Mouse (Mus musculus) kidney, embryonic 14.5 days (tissue): ENCODE measurements around the gene Krtdap. TPM values are rescaled to one million over a fixed set of nuclear protein-coding genes. Genes with fewer than 3 reads are reported as not detected.

Source experiments
- ATAC-seq: fragments of 200-750 bp; cut with Nextera tagmentation; 2 replicates; pipeline ENCODE4 v1.8.0; 2017; ENCODE audit warnings: moderate number of reproducible peaks, mild to moderate bottlenecking, moderate TSS enrichment, moderate library complexity; ENCODE audit not compliant: low FRiP score, low TSS enrichment
- H3K27ac ChIP-seq: fragments of 300-500 bp; sonication (generic); 2 replicates; pipeline ENCODE4 v1.5.1; 2014; ENCODE audit warnings: low read depth, mild to moderate bottlenecking, low read length, moderate library complexity, mixed read lengths
- H3K27me3 ChIP-seq: fragments of 300-500 bp; sonication (generic); 2 replicates; pipeline ENCODE4 v1.6.1; 2014; ENCODE audit warnings: mild to moderate bottlenecking, low read length; ENCODE audit not compliant: control insufficient read depth, insufficient read depth
- H3K36me3 ChIP-seq: fragments of 300-500 bp; sonication (generic); 2 replicates; pipeline ENCODE4 v1.6.1; 2014; ENCODE audit warnings: low read length, mixed read lengths; ENCODE audit not compliant: control insufficient read depth, insufficient read depth
- H3K4me1 ChIP-seq: fragments of 300-500 bp; sonication (generic); 2 replicates; pipeline ENCODE4 v1.6.1; 2014; ENCODE audit warnings: low read length, mixed read lengths; ENCODE audit not compliant: control insufficient read depth, insufficient read depth
- H3K4me2 ChIP-seq: fragments of 300-500 bp; sonication (generic); replicated peaks from 2 replicates; pipeline ENCODE4 v1.6.1; 2014; ENCODE audit warnings: low read depth, mild to moderate bottlenecking, low read length
- H3K4me3 ChIP-seq: fragments of 300-500 bp; sonication (generic); 2 replicates; pipeline ENCODE4 v1.5.1; 2014; ENCODE audit warnings: mild to moderate bottlenecking, low read length
- H3K9ac ChIP-seq: fragments of 300-500 bp; sonication (generic); 2 replicates; pipeline ENCODE4 v1.6.1; 2014; ENCODE audit warnings: low read depth, mild to moderate bottlenecking, low read length, moderate library complexity
- H3K9me3 ChIP-seq: fragments of 300-500 bp; sonication (generic); 2 replicates; pipeline ENCODE4 v1.6.1; 2016; ENCODE audit warnings: low read length; ENCODE audit not compliant: control insufficient read depth
- WGBS: fragments of 180-500 bp; shearing (Covaris S2); extraction: QIAGEN DNeasy Blood & Tissue Kit; methylation state at CpG from one replicate; pipeline ENCODE4 v1.1.7; 2014; 5-methylcytosine and 5-hydroxymethylcytosine counted together
- polyA plus RNA-seq: library from polyadenylated mRNA; unstranded; fragments of >200 nt; fragmentation: Nextera tagmentation; extraction: Ambion mirVana; gene quantifications from 2 replicates; pipeline ENCODE4 v1.2.1, GENCODE M21; 2014

The Krtdap gene
- polyA plus RNA-seq, 1 experiment from 2014 or later = not detected

DNA sequence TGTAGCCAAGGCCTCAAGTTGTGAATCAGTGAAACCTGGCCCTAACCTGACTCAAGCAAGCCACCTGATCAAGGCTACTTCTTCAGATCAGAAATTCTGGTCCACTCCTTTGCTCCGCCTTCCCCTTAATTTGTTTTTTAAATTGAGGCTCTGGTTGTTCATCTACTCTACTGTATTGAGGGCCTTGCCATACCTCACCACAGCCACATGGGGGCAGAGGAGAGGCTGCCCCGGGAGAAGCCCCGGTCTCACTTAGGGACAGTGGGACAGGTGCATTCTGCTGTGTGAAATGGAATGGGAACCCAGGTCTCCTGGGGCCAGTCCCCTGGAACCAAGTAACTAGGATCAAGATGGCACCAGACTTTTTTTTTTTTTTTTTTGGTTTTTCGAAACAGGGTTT, 5.9 kb upstream of the Krtdap start:
- no peak overlapping the region for H3K9ac ChIP-seq
- no peaks in the 10 kb centered on the region for H3K9me3 ChIP-seq
- H3K27ac ChIP-seq = no peak overlapping the region
- no peaks in the 10 kb centered on the region for H3K4me1 ChIP-seq
- no peaks in the 10 kb centered on the region for H3K36me3 ChIP-seq
- H3K27me3 ChIP-seq = no peaks in the 10 kb centered on the region
- no peak overlapping the region for H3K4me3 ChIP-seq
- ATAC-seq = no peak
- WGBS = 73% methylated on average over 4 of the region's 4 CpGs
- H3K4me2 ChIP-seq = no peak overlapping the region

DNA sequence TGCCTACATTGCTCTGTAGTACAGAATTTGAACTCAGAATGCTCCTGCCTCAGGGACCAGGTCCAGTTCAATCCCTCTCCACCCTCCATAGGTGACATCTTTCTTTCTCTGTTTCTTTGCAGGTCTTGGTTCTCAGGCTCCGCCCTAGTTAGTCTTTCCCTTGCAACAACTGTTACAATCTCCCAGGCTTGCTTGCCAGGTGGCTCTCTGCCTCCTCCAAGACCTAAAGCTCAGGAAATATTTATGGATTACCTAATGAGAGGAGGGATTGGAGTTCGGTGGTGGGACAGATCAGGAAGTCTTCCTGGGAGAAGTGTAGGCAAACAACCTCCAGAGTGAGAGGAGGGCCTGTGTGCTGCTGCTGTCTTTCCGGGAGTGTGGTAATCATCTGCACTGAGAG, 5.0 kb upstream of the Krtdap start:
- Histone ChIP-seq H3K4me2 (no peak overlapping the region), H3K36me3 (no peaks in the 10 kb centered on the region), H3K4me1 (no peaks in the 10 kb centered on the region), H3K9ac (no peak overlapping the region), H3K27ac (no peak overlapping the region), H3K4me3 (no peak overlapping the region), H3K9me3 (no peaks in the 10 kb centered on the region), H3K27me3 (no peaks in the 10 kb centered on the region)
- no peak for ATAC-seq
- WGBS = 76% methylated on average over 3 of the region's 3 CpGs

DNA sequence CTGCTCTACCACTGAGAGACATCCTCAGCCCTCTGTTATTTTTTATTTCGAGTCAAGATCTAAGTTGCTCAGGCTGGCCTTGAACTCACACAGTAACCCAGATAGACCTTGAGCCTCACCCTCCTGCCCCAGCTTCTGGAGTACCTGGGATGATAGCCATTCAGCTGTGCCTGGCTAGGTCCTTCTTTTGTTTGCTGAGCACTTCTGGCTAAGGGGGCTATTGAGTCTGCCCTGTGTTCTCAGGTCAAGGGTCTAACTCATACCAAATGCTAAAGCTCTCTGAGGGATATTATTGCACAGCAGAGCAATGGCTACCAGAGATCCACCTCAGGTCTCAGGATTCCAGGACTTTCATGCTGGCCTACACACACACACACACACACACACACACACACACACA, 2.5 kb upstream of the Krtdap start:
- Histone ChIP-seq H3K36me3 (no peaks in the 10 kb centered on the region), H3K4me2 (no peak overlapping the region), H3K4me3 (no peak overlapping the region), H3K9me3 (no peaks in the 10 kb centered on the region), H3K9ac (no peak overlapping the region), H3K4me1 (no peaks in the 10 kb centered on the region), H3K27me3 (no peaks in the 10 kb centered on the region), H3K27ac (no peak overlapping the region)
- WGBS = 81% methylated on average over 1 of the region's 1 CpGs
- ATAC-seq = no peak

DNA sequence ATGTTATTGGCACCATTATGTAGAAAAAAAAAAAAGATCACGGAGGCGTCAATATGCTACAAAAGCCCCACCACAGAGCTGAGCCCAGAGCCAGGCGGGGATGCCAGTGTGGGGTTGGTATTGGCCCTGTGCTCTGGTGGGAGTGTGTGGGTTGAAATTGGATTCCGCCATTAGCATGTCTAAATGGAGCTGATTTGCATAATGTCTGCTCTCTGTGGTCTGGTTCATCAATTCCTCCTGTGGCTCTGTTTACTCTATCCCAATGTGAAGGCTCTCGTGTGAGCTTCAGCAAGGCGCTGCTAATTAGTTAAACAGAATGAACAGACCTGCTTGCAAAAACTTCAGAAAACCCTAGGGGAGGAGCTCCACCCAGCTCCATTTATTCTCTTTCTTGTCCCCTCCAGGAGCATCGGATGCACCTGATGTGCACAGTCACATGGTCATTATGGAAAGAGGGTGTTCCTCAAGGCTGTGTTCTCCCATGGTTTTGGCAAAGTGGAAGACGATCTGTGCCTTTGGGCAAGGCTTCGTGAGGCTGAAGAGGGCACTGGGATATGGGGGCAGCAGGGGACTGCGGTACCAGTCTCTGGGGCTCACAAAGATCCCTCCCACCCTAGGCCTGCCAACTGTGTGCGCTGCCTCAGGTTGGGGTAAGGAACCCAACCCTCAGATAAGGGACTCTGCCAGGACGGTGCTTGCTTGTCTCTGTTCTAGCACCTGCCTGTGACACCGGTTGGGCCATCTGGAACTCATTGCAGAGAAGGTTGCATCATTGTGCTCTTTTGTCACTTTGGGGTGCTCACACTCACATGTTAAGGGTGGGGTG, 1.8 kb upstream of the Krtdap start:
- H3K9ac ChIP-seq = no peak overlapping the region
- no peak overlapping the region for H3K27ac ChIP-seq
- no peak overlapping the region for H3K4me2 ChIP-seq
- no peak overlapping the region for H3K4me3 ChIP-seq
- no peak for ATAC-seq
- H3K4me1 ChIP-seq = no peaks in the 10 kb centered on the region
- H3K27me3 ChIP-seq = no peaks in the 10 kb centered on the region
- WGBS = 65% methylated on average over 13 of the region's 13 CpGs
- H3K36me3 ChIP-seq = no peaks in the 10 kb centered on the region
- no peaks in the 10 kb centered on the region for H3K9me3 ChIP-seq

DNA sequence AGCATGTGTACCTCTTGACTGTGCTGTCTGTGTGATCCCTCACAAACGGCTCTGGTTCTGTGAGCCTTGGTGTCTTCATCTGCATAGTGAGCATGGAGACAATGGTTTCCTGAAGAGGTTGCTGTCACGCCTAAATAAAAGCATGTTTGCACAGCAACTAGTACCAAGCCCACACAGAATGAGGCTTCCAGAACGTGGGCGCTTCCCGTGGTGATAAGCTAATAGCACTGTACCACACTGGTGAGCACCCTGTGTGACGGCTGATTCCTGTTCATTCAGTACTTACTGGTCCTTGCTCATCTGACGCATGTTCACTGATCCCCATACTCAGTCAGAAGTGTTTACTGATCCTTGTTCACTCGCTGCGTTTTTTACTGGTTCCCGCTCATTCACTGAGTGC, 2.4 kb downstream of the Krtdap start:
- no peaks in the 10 kb centered on the region for H3K4me1 ChIP-seq
- ATAC-seq = no peak
- no peaks in the 10 kb centered on the region for H3K27me3 ChIP-seq
- WGBS = 82% methylated on average over 10 of the region's 10 CpGs
- no peaks in the 10 kb centered on the region for H3K9me3 ChIP-seq
- no peak overlapping the region for H3K9ac ChIP-seq
- H3K36me3 ChIP-seq = no peaks in the 10 kb centered on the region
- no peak overlapping the region for H3K4me2 ChIP-seq
- no peak overlapping the region for H3K4me3 ChIP-seq
- H3K27ac ChIP-seq = no peak overlapping the region

DNA sequence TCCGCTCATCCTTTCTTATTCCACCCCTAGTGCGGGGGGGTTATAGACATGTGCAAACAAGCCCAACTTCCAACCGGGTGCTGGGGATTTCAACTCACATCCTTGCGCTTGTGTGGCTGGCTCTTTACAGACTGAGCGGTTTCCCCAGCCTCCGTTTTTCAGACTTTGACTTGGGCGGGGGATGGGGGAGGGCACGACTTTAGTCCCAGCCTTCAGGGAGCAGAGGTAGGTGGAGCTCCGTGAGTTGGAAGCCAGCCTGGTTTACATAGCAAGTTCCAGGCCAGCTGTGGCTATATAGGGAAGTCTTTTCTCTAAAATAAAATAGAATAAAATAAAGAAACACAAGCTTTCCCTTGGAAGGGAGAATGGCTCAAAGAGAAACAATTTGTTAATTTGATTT, 4.2 kb downstream of the Krtdap start:
- Histone ChIP-seq H3K4me1 (no peaks in the 10 kb centered on the region), H3K4me2 (no peak overlapping the region), H3K27me3 (no peaks in the 10 kb centered on the region), H3K9ac (no peak overlapping the region), H3K36me3 (no peaks in the 10 kb centered on the region), H3K9me3 (no peaks in the 10 kb centered on the region), H3K27ac (no peak overlapping the region), H3K4me3 (no peak overlapping the region)
- no peak for ATAC-seq
- 24% methylated on average over 9 of the region's 9 CpGs for WGBS

DNA sequence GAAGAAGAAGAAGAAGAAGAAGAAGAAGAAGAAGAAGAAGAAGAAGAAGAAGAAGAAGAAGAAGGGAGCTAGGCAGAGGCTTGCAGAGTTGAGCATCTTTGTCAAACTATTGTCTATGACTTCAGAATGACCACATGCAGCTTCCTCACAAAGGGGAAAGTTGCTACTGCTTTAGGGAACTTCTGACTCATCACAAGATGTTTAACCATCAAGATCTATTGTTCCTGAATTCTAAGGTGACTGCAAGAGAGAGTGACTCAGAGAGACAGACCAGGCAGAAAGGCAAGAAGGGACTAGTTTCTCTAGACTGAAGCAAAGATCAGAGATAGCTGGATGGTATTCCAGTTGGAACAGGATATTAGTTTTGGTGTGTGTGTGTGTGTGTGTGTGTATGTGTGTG, 7.2 kb downstream of the Krtdap start:
- H3K27ac ChIP-seq = no peak overlapping the region
- H3K9me3 ChIP-seq = no peaks in the 10 kb centered on the region
- H3K4me2 ChIP-seq = no peak overlapping the region
- no peak overlapping the region for H3K9ac ChIP-seq
- no peak for ATAC-seq
- no peaks in the 10 kb centered on the region for H3K27me3 ChIP-seq
- no peak overlapping the region for H3K4me3 ChIP-seq
- no peaks in the 10 kb centered on the region for H3K36me3 ChIP-seq
- no peaks in the 10 kb centered on the region for H3K4me1 ChIP-seq

DNA sequence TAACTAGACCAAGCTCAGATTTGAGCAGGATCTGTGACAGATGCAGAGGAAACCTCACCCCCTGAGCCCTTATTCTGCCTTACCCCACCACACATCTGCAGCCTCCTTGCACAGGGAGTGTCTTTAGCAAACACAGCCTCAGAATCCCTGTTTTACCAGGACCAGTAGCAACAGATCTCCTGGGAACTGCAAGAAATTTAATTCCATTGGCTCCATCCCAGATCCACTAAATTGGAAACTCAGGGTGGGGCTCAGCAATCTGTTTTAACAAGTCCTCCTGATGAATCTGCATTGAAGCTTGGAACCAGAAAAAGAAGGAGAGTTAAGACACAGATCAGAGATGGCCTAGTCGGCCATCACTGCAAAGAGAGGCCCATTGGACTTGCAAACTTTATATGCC, 9.1 kb downstream of the Krtdap start:
- no peak overlapping the region for H3K4me2 ChIP-seq
- H3K9ac ChIP-seq = no peak overlapping the region
- no peaks in the 10 kb centered on the region for H3K4me1 ChIP-seq
- H3K4me3 ChIP-seq = no peak overlapping the region
- peaks cover 5% of the 10 kb centered on the region; the same call in 1 of the 2 replicates for H3K9me3 ChIP-seq
- WGBS = 81% methylated on average over 1 of the region's 1 CpGs
- H3K27me3 ChIP-seq = no peaks in the 10 kb centered on the region
- no peaks in the 10 kb centered on the region for H3K36me3 ChIP-seq
- no peak overlapping the region for H3K27ac ChIP-seq
- ATAC-seq = no peak

DNA sequence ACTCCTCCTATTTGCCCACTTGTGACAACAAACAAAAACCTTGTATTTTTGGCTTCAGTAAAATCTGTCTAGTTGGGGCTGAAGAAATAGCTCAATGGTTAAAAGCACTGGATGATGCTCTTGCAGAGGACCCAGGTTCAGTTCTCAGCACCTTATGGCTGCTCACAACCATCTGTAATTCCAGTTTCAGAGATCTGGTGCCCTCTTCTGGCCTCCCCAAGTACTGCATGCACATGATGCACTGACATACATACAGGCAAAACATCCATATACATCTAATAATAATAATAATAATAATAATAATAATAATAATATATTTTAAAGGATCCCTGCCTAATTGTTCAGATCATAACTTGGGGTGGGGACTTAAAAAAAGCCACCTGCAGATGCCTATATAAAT, 13.0 kb downstream of the Krtdap start:
- H3K9me3 ChIP-seq = peaks cover 5% of the 10 kb centered on the region; the same call in 1 of the 2 replicates
- no peaks in the 10 kb centered on the region for H3K4me1 ChIP-seq
- no peaks in the 10 kb centered on the region for H3K36me3 ChIP-seq
- ATAC-seq = no peak
- H3K27ac ChIP-seq = no peak overlapping the region
- H3K4me2 ChIP-seq = no peak overlapping the region
- no peak overlapping the region for H3K4me3 ChIP-seq
- H3K27me3 ChIP-seq = no peaks in the 10 kb centered on the region
- no peak overlapping the region for H3K9ac ChIP-seq
